Mouse (Mus musculus): Measurements from ENCODE around the gene Exoc4. TPM values are rescaled to one million over a fixed set of nuclear protein-coding genes. Genes with fewer than 3 reads are reported as not detected.

Gene Exoc4
- polyA plus RNA-seq, 1 experiment from 2014 or later = 59.0 TPM

DNA sequence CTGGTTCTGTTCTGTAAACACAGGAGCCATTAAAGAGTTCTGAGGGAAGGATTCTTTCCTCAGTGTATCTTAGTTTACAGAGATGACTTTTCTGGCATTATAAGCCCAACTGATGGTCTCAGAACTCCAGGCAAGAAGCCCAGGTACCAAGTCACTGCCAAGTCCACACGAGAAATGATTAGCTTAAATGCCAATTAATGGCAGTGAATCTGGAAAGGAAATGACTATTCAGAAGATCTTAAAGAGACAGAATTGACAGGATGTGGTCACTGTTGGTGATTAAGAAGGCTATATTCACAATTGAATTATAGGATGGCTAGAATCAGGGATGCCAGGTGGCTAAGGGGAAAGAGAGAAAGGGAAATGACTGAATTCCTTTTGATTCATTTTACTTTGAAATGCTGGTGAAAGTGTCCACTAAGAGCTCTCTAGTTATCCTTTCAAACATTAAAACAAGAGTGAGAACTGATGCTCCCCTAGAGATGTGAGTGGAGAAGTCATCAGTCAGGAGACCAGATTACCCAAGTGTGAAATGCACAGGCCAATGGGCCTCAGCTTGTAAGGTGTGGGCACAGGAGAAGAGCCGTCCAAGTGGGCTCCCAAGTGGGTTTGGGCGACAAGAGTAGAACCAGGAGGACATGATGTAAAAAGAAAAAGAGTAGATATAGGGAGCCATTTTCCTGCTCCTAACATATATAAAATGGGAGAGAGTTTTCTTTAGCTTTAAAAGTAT, 587.3 kb downstream of the Exoc4 start:
- Histone ChIP-seq H3K9ac (replicated peaks) (no peak overlapping the region), H3K4me3 (no peak overlapping the region), H3K27ac (replicated peaks) (no peak overlapping the region), H3K27me3 (no peaks in the 10 kb centered on the region), H3K4me1 (peaks cover 5% of the 10 kb centered on the region; the same call in 1 of the 2 replicates), H3K36me3 (no peaks in the 10 kb centered on the region; the same call in 1 of the 2 replicates), H3K9me3 (no peaks in the 10 kb centered on the region), H3K4me2 (replicated peaks) (no peak overlapping the region)
- no peak for ATAC-seq (replicated peaks)
- 73% methylated on average over 3 of the region's 3 CpGs for WGBS

DNA sequence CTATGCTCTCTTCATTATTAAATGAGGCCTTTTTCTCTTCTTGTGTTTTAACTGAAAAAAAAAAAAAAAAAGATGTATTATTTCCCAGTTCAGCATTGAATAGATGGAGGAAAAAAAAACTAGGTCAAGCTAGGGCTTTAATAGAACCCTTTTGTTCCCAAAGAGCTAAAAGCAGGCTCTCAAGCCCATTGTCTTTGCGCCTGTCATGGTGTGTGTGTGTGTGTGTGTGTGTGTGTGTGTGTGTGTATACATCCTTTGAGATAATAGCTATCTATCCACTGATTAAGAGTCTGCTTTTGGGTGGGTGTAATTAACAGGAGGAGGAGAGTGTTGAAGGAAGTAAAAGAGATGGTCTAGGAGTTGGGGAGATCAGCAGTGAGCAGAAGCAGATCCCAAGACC, 594.0 kb downstream of the Exoc4 start:
- no peaks in the 10 kb centered on the region for H3K9me3 ChIP-seq
- no peak overlapping the region for H3K9ac ChIP-seq (replicated peaks)
- H3K27me3 ChIP-seq = no peaks in the 10 kb centered on the region
- ATAC-seq (replicated peaks) = no peak
- H3K4me2 ChIP-seq (replicated peaks) = no peak overlapping the region
- 0 out of 2 replicates have a peak, but pooled peaks cover 3% of the 10 kb centered on the region for H3K4me1 ChIP-seq
- H3K27ac ChIP-seq (replicated peaks) = no peak overlapping the region
- no peak overlapping the region for H3K4me3 ChIP-seq
- no peaks in the 10 kb centered on the region; the same call in 1 of the 2 replicates for H3K36me3 ChIP-seq
- WGBS = 18% methylated on average over 1 of the region's 1 CpGs

GRCm38 (mm10) chr6:33859049-33859448, 610.2 kb downstream of the Exoc4 start:
- whole genome bisulfite sequencing = 46% methylated on average over 3 of the region's 3 CpGs
- Histone ChIP-seq H3K4me2 (replicated peaks) (no peak overlapping the region), H3K27me3 (no peaks in the 10 kb centered on the region), H3K9ac (replicated peaks) (no peak overlapping the region), H3K27ac (replicated peaks) (peak overlapping the region; percentile 39; the same call in 1 of the 2 replicates), H3K4me3 (no peak overlapping the region), H3K9me3 (no peaks in the 10 kb centered on the region), H3K36me3 (no peaks in the 10 kb centered on the region), H3K4me1 (peaks cover 13% of the 10 kb centered on the region)
- no peak for ATAC-seq (replicated peaks)

DNA sequence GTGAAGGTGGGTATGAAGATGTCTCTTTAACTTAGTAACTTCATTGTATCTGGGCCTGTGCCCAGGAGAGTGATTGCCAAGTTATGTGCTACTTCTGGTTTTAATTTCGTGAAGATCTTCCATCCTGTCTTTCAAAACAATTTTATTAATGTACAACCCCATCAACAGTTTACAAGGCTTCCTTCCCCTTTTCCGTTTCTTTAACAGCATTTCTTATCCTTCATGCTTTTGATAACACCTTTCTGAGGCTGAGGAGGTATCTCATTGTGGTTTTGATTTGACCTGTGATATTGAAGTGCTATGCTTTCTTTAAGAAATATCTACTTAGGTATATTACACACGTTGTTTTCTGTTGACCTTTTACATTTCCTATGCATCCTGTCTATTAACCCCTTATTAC, 616.9 kb downstream of the Exoc4 start:
- Histone ChIP-seq H3K9me3 (no peaks in the 10 kb centered on the region), H3K4me3 (no peak overlapping the region), H3K36me3 (no peaks in the 10 kb centered on the region), H3K27ac (replicated peaks) (no peak overlapping the region), H3K4me1 (peaks cover 16% of the 10 kb centered on the region), H3K9ac (replicated peaks) (no peak overlapping the region), H3K27me3 (no peaks in the 10 kb centered on the region), H3K4me2 (replicated peaks) (no peak overlapping the region)
- 67% methylated on average over 3 of the region's 3 CpGs for WGBS
- no peak for ATAC-seq (replicated peaks)

GRCm38 (mm10) chr6:33866901-33867580, 618.2 kb downstream of the Exoc4 start:
- ATAC-seq (replicated peaks) = no peak
- H3K4me3 ChIP-seq = no peak overlapping the region
- H3K9ac ChIP-seq (replicated peaks) = no peak overlapping the region
- H3K9me3 ChIP-seq = no peaks in the 10 kb centered on the region
- no peak overlapping the region for H3K27ac ChIP-seq (replicated peaks)
- WGBS = 90% methylated on average over 3 of the region's 3 CpGs
- peaks cover 28% of the 10 kb centered on the region for H3K4me1 ChIP-seq
- no peaks in the 10 kb centered on the region for H3K36me3 ChIP-seq
- H3K4me2 ChIP-seq (replicated peaks) = no peak overlapping the region
- no peaks in the 10 kb centered on the region for H3K27me3 ChIP-seq

- 94% methylated on average over 3 of the region's 3 CpGs for WGBS
- H3K36me3 ChIP-seq = no peaks in the 10 kb centered on the region
- no peaks in the 10 kb centered on the region for H3K9me3 ChIP-seq
- ATAC-seq (replicated peaks) = no peak
- 0 out of 2 replicates have a peak overlapping the region, but pooled peaks have one; percentile 69 for H3K27ac ChIP-seq (replicated peaks)
- peaks cover 45% of the 10 kb centered on the region for H3K4me1 ChIP-seq
- no peak overlapping the region for H3K4me3 ChIP-seq
- H3K27me3 ChIP-seq = no peaks in the 10 kb centered on the region
- H3K4me2 ChIP-seq (replicated peaks) = no peak overlapping the region
- H3K9ac ChIP-seq (replicated peaks) = no peak overlapping the region
Measured at GRCm38 (mm10) chr6:33869251-33869650, 620.4 kb downstream of the Exoc4 start.

GRCm38 (mm10) chr6:33870468-33871142, 621.7 kb downstream of the Exoc4 start:
- H3K4me2 ChIP-seq (replicated peaks) = no peak overlapping the region

GRCm38 (mm10) chr6:33871286-33871685, 622.4 kb downstream of the Exoc4 start:
- no peaks in the 10 kb centered on the region for H3K9me3 ChIP-seq
- WGBS = 36% methylated on average over 1 of the region's 1 CpGs
- peaks cover 57% of the 10 kb centered on the region for H3K4me1 ChIP-seq
- no peak overlapping the region for H3K9ac ChIP-seq (replicated peaks)
- no peak overlapping the region for H3K4me2 ChIP-seq (replicated peaks)
- peak overlapping the region; percentile 69 for H3K27ac ChIP-seq (replicated peaks)
- no peak overlapping the region for H3K4me3 ChIP-seq
- no peak for ATAC-seq (replicated peaks)
- no peaks in the 10 kb centered on the region for H3K36me3 ChIP-seq
- no peaks in the 10 kb centered on the region for H3K27me3 ChIP-seq

More at GRCm38 (mm10) chr6:33870468-33871142, 621.7 kb downstream of the Exoc4 start:
- Histone ChIP-seq H3K36me3 (no peaks in the 10 kb centered on the region), H3K9me3 (no peaks in the 10 kb centered on the region), H3K4me3 (no peak overlapping the region), H3K9ac (replicated peaks) (no peak overlapping the region), H3K4me1 (peaks cover 57% of the 10 kb centered on the region), H3K27me3 (no peaks in the 10 kb centered on the region), H3K27ac (replicated peaks) (peak overlapping the region; percentile 69)
- no peak for ATAC-seq (replicated peaks)
- WGBS = 18% methylated on average over 9 of the region's 9 CpGs

DNA sequence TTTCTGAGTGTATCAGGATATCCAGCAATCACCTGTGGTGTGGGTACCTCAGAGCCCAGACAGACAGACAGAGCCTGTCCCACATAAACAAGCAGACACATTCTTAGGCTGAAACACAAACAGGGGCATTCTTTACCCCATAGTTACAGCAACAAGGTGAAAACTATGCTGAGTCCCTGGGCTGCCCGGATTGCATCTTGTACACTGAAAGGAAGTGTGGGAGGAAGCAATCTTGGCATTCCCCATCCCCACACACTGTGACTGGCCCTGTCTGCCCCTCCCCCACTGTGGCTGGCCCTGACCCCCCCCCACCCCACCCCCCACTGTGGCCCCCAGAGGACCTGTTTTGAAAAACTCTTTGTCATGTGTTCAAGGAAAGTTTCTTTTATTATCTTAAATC, 623.3 kb downstream of the Exoc4 start:
- Histone ChIP-seq H3K4me2 (replicated peaks) (no peak overlapping the region), H3K9me3 (no peaks in the 10 kb centered on the region), H3K27ac (replicated peaks) (peak overlapping the region; percentile 69; the same call in 1 of the 2 replicates), H3K4me3 (no peak overlapping the region), H3K9ac (replicated peaks) (no peak overlapping the region), H3K36me3 (no peaks in the 10 kb centered on the region), H3K27me3 (no peaks in the 10 kb centered on the region), H3K4me1 (peaks cover 57% of the 10 kb centered on the region)
- WGBS = 21% methylated on average over 1 of the region's 1 CpGs
- ATAC-seq (replicated peaks) = no peak

GRCm38 (mm10) chr6:33873000-33873399, 624.1 kb downstream of the Exoc4 start:
- Histone ChIP-seq H3K36me3 (no peaks in the 10 kb centered on the region), H3K9ac (replicated peaks) (no peak overlapping the region), H3K4me3 (no peak overlapping the region), H3K4me1 (peaks cover 57% of the 10 kb centered on the region), H3K27ac (replicated peaks) (peak overlapping the region; percentile 85), H3K4me2 (replicated peaks) (no peak overlapping the region), H3K9me3 (no peaks in the 10 kb centered on the region), H3K27me3 (no peaks in the 10 kb centered on the region)
- 65% methylated on average over 5 of the region's 5 CpGs for WGBS
- ATAC-seq (replicated peaks) = no peak

DNA sequence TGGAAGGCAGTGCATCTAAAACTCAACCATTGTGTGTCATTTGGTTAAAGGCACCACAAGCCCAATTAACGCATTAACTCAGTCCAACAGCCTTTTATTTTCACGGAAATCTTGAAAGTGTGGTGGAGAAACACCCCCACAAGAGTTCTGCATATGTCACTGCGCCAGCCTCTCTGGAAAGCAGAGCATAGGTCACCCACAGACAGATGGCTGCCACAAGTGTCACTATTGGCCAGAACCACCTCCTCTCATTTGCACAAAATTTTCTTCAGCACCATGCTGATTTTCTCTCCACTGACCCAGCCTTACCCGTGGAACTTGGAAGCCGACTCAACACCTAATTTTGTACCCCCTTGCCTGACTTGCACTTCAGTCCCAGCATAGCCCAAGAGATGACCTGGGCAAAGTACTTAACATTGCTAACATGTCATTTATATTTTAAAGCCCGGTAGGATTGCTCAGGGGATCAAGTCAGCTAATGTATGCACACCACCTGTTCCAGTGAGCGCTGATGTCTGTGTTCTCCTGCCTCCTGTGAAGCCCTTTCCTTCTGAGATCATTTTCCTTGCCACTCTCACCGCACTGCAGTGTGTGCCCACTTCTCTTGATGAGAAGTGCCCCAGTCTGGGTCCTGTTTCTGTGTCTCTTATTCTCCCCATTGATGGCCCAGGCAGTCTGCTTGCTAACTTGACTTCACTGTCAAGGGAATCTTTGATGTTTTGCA, 625.6 kb downstream of the Exoc4 start:
- 39% methylated on average over 8 of the region's 8 CpGs for WGBS
- Histone ChIP-seq H3K36me3 (no peaks in the 10 kb centered on the region), H3K4me3 (no peak overlapping the region), H3K4me1 (peaks cover 57% of the 10 kb centered on the region), H3K4me2 (replicated peaks) (no peak overlapping the region), H3K27me3 (no peaks in the 10 kb centered on the region), H3K27ac (replicated peaks) (peak overlapping the region; percentile 85), H3K9me3 (no peaks in the 10 kb centered on the region), H3K9ac (replicated peaks) (no peak overlapping the region)
- peak; percentile 74 for ATAC-seq (replicated peaks)

All from forebrain, embryonic 15.5 days (tissue).